Mouse (Mus musculus): ENCODE data around the gene Gm19965. TPM values are rescaled to one million over a fixed set of nuclear protein-coding genes. Genes with fewer than 3 reads are reported as not detected.

Gm19965 gene
- polyA plus RNA-seq (2017; shearing (Covaris generic)) = not detected

- no peak for ATAC-seq
These were observed at the start of gene Gm19965 for GRCm38 (mm10) chr1:116802683-116803082. Gene Gm19965 (plus strand): TSS chr1:116802983.

GRCm38 (mm10) chr1:116782471-116782989 is 20.3 kb upstream of the Gm19965 start:
- no peak for ATAC-seq

Data from activated CD4-positive, CD25-positive, alpha-beta regulatory T cell, adult 4 months (primary cell).